Mouse (Mus musculus) ES-Bruce4 (cell line): ENCODE measurements at regions not wholly inside any gene's neighbourhood (a gene's known extent, or its start where the extent isn't known, plus 50 kb on each side); places are given as distances from the start of the nearest gene placed in this dataset.

Experiments used
- CTCF ChIP-seq: IDR thresholded peaks from one replicate; pipeline ENCODE4 v1.8.1; 2011; ENCODE audit warnings: low read depth, low read length
- POLR2A ChIP-seq: IDR thresholded peaks from one replicate; pipeline ENCODE4 v1.8.1; 2011; ENCODE audit warnings: low read length; ENCODE audit not compliant: insufficient read depth

- TF ChIP-seq CTCF (no peak), POLR2A (no peak)
Observed at GRCm38 (mm10) chr3:8017489-8017888, 1397.2 kb upstream of the 1700008P02Rik start.
